Mouse (Mus musculus): Measurements from ENCODE around the gene Zfp560.
"Not testable (repeated sequence)": the region's sequence is repeated elsewhere in the genome, so short reads cannot be mapped to it uniquely, and the experiment has no call there.

Zfp560 gene

GRCm38 (mm10) chr9:20384532-20385342 lies at the start of gene Zfp560:
Gene Zfp560 (minus strand): TSS chr9:20385177.
- peak; percentile 88 to 95 for DNase-seq (ENCODE audit: low spot score in 2 of 2)

DNA sequence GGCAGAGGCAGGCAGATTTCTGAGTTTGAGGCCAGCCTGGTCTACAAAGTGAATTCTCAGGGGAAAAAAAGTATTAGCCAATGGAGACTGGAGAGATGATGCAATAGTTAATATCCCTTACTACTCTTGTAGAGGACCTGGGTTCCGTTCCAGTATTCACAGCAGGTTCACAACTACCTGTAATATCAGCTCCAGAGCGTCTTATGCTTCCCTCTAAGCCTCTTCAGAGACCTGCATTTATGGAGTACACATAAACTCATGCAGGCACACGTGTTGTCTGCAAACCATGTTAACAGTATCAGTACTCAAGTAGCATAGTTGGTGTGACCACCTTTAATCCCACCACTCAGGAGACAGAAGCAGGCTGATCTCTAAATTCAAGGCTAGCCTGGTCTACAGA lies 45.0 kb upstream of the Zfp560 start:
- DNase-seq (ENCODE audit: low spot score in 2 of 2) = no peak

GRCm38 (mm10) chr9:20411460-20411859 lies 26.5 kb upstream of the Zfp560 start:
- no peak for DNase-seq (ENCODE audit: low spot score in 2 of 2)

DNA sequence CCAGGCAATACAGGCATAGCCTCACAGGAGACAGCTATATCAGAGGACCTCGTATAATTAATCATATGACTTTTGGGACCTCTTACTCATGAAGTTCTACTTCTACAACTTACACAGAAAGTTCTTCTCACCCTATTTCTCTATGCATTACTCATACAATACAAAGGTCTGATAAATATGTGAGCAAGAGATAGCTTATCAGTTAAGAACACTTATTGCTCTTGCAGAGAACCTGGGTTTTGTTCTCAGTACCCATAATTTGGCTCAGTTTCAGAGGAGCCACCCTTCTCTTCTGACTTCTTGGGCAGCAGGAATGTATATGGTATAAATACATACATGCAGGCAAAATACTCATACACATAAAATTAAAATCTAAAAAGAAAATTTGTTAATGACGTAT lies 24.3 kb upstream of the Zfp560 start:
- DNase-seq (ENCODE audit: low spot score in 2 of 2) = no peak

GRCm38 (mm10) chr9:20385343-20385703 lies 346 bp upstream of the Zfp560 start:
- DNase-seq (ENCODE audit: low spot score in 2 of 2) = no peak

- DNase-seq (ENCODE audit: low spot score in 2 of 2) = no peak
Observed at GRCm38 (mm10) chr9:20383659-20384058, 1.3 kb downstream of the Zfp560 start.

DNA sequence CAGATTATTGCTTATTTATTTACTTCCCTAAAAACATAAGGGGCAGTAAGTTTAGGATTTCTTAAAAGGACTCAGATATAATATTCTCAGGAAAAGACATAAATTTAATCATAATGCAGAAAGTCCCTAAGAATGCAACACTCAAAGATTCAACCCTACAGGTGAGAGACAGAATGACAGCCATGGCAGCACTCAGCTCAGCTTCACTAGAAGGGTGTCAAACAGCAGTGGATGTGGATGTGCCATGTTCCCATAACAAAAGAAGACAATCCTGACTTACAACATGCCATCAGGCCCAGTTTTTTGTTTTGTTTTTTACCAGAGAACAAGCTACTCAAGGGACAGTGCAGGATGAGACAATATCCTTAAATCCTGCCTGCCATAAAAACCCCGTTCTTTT lies 10.3 kb downstream of the Zfp560 start:
- DNase-seq (ENCODE audit: low spot score in 2 of 2) = no peak

GRCm38 (mm10) chr9:20367311-20367710 lies 17.7 kb downstream of the Zfp560 start:
- no peak for DNase-seq (ENCODE audit: low spot score in 2 of 2)

DNA sequence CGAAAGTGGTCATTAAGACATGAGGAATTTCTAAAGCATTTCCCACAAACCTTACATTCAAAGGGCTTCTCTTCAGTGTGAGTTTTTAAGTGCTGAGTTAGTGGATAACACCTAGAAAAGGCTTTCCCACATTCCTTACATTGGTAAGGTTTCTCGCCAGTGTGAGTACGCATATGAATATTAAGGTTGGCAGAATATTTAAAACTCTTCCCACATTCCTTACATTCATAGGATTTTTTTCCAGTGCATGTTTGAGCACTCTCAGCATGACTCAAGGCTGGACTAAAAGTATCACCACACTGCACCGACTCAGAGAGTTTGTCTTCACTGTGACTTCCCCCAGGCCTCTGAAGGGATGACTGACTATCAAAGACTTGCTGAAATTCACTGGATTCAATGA lies 36.5 kb downstream of the Zfp560 start:
- no peak for DNase-seq (ENCODE audit: low spot score in 2 of 2)

DNA sequence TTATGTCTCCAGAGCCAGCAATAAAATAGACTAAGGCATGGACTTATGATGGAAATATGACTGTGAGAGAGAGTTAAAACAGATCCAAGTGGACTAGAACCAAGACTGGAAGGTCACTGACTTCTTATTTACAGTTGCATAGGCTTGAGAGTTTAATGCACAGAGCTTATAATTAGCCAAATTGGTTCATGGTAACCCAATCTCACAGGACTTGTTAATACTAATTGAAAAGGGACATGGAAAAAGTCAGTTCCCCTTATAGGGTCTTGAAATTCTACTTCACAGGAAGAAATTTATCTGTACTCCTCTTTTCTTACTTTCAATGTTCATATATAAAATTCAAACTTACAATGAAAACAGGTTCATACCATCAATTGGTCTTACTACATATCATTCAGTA lies 49.0 kb downstream of the Zfp560 start, which contains the start of gene Olfr18:
Gene Olfr18, minus strand, starts transcription at position 101 of the 400 bp plus-strand sequence.
- no peak for DNase-seq (ENCODE audit: low spot score in 2 of 2)

DNA sequence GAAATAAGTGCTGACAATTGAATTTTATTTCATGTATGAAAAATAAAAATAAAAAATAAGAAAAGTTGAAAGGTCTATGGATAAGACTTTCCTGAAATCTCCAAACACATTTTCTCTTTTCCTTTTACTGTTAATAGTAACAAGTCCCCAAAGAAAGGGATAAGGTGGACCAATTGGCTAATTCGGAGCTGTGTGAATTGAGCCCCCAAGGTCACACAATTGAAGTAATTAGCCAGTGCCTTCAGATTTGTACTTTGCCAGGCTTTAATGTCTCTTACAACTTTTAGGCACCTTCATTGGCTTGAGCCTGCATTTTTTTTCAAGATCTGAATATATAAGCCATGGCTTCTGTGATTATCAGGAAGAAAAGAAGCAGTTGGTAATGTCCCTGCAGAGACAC lies 86.7 kb downstream of the Zfp560 start, which contains the start of gene Olfr873:
Gene Olfr873, plus strand, starts transcription at position 301 of the 400 bp plus-strand sequence.
- no peak for DNase-seq (ENCODE audit: low spot score in 2 of 2)

DNA sequence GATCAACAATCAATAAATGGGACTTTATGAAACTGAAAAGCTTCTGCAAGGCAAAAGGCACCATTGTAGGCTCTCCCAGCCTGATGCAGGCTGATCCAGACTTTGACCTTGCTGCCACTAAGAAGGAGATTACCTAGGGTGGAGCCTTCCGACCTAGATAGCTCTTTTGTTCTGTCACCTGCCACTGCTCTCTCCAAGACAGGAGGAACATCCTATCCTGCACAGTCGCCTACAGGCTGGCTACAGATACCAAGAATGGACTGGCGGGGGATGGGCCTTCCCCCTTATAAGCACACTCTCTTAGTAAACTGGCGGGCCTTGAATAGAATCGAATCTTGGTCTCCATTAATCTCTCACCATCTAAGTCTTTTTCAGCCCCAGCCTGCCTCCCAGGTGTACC lies 89.4 kb downstream of the Zfp560 start:
- DNase-seq (ENCODE audit: low spot score in 2 of 2) = not testable (repeated sequence)

Data from spleen, postnatal 4 days (tissue).